Mouse (Mus musculus): ENCODE measurements at regions not wholly inside any gene's neighbourhood (a gene's known extent, or its start where the extent isn't known, plus 50 kb on each side); places are given as distances from the start of the nearest gene placed in this dataset.

- TF ChIP-seq MAX (IDR thresholded peaks at IDR 0.05) (no peak), CTCF (IDR thresholded peaks at IDR 0.05; ENCODE audit: control insufficient read depth, insufficient read depth, insufficient read length) (no peak), MYOG (IDR thresholded peaks at IDR 0.05; ENCODE audit: control insufficient read depth, extremely low read depth, insufficient read length) (no peak), USF1 (IDR thresholded peaks at IDR 0.05; ENCODE audit: low read depth) (no peak), MYOD1 (IDR thresholded peaks at IDR 0.05; ENCODE audit: control insufficient read depth, insufficient read length, low read depth) (no peak), CEBPB (IDR thresholded peaks at IDR 0.05; ENCODE audit: low read depth) (no peak), FOSL1 (IDR thresholded peaks at IDR 0.05; ENCODE audit: insufficient read depth, low read length, poor library complexity, severe bottlenecking) (no peak)
Measured at GRCm38 (mm10) chr5:91746077-91746476, 216.8 kb downstream of the Rchy1 start.

All from C2C12 (cell line).